Mouse (Mus musculus) gastrocnemius, postnatal 14 days (tissue): ENCODE measurements around the gene 1700019D03Rik. TPM values are rescaled to one million over a fixed set of nuclear protein-coding genes. Genes with fewer than 3 reads are reported as not detected.

Experiments
- DNase-seq: peaks from one replicate; pipeline ENCODE4 v3.0.0; 2021; ENCODE audit warnings: mixed read lengths
- intact Hi-C: fragments of 180-260 bp; cut with DNase I; formaldehyde crosslinking; loops from one replicate; pipeline ENCODE4 v1.15.1; 2025; ENCODE audit warnings: low total_unique reads
- long read RNA-seq, 2 experiments: library from polyadenylated mRNA; stranded (forward); transcript quantifications; one replicate each; pipeline ENCODE4 v2.0.0; 2021
- total RNA-seq, 2 experiments: library from RNA; stranded (reverse); gene quantifications; 2 replicates each; pipeline ENCODE4 v1.2.3; 2021

Gene 1700019D03Rik
- total RNA-seq: 1 to 10 TPM; 1.3 to 2.0 TPM
- long read RNA-seq, experiment 1: 0 reads
- long read RNA-seq, experiment 2: 0 reads

- intact Hi-C loops: no loop called here
- DNase-seq: no peak
These were observed at the start of gene 1700019D03Rik for GRCm38 (mm10) chr1:53020079-53020478. Gene 1700019D03Rik, minus strand, starts transcription at chr1:53020179.

- no peak for DNase-seq
These were observed 43.9 kb upstream of the 1700019D03Rik start for GRCm38 (mm10) chr1:53063921-53064320.

GRCm38 (mm10) chr1:53061871-53062608, 42.1 kb upstream of the 1700019D03Rik start:
- intact Hi-C loops: no loop called here
- no peak for DNase-seq

More at GRCm38 (mm10) chr1:53063921-53064320, 43.9 kb upstream of the 1700019D03Rik start:
- intact Hi-C loops: no loop called here

GRCm38 (mm10) chr1:53061340-53061739, 41.4 kb upstream of the 1700019D03Rik start, which contains the start of gene Mstn:
Gene Mstn, plus strand, starts transcription at chr1:53061640.
- DNase-seq: no peak
- intact Hi-C loops: no loop called here

- intact Hi-C loops: no loop called here
- no peak for DNase-seq
These were observed 40.5 kb upstream of the 1700019D03Rik start for GRCm38 (mm10) chr1:53060499-53060898.

- intact Hi-C loops: no loop called here
- no peak for DNase-seq
These were observed 39.1 kb upstream of the 1700019D03Rik start for GRCm38 (mm10) chr1:53059106-53059505.

GRCm38 (mm10) chr1:53053087-53054022, 33.4 kb upstream of the 1700019D03Rik start:
- DNase-seq: peak; percentile 35
- intact Hi-C loops: loop anchor here (2.0 kb wide), 1 partner anchor 219 kb away; no protein-coding TSS in a partner anchor

GRCm38 (mm10) chr1:53049763-53050427, 29.9 kb upstream of the 1700019D03Rik start:
- intact Hi-C loops: no loop called here

GRCm38 (mm10) chr1:53037443-53037871, 17.5 kb upstream of the 1700019D03Rik start:
- DNase-seq: no peak
- intact Hi-C loops: no loop called here

More at GRCm38 (mm10) chr1:53049763-53050427, 29.9 kb upstream of the 1700019D03Rik start:
- no peak for DNase-seq

- no peak for DNase-seq
- intact Hi-C loops: no loop called here
These were observed 12.6 kb upstream of the 1700019D03Rik start for GRCm38 (mm10) chr1:53032550-53032949.

- intact Hi-C loops: no loop called here
- no peak for DNase-seq
These were observed 1.1 kb downstream of the 1700019D03Rik start for GRCm38 (mm10) chr1:53018746-53019505.

- DNase-seq: no peak
- intact Hi-C loops: no loop called here
These were observed 4.4 kb downstream of the 1700019D03Rik start for GRCm38 (mm10) chr1:53015606-53016005.

- DNase-seq: no peak
- intact Hi-C loops: no loop called here
These were observed 5.3 kb downstream of the 1700019D03Rik start for GRCm38 (mm10) chr1:53014716-53015115.

GRCm38 (mm10) chr1:52986692-52987091, 33.3 kb downstream of the 1700019D03Rik start:
- no peak for DNase-seq
- intact Hi-C loops: no loop called here

- no peak for DNase-seq
- intact Hi-C loops: no loop called here
These were observed 46.8 kb downstream of the 1700019D03Rik start for GRCm38 (mm10) chr1:52973198-52973597.

- DNase-seq: no peak
These were observed 48.0 kb downstream of the 1700019D03Rik start for GRCm38 (mm10) chr1:52971881-52972503.

GRCm38 (mm10) chr1:52964581-52964980, 55.4 kb downstream of the 1700019D03Rik start:
- DNase-seq: no peak
- intact Hi-C loops: no loop called here

More at GRCm38 (mm10) chr1:52971881-52972503, 48.0 kb downstream of the 1700019D03Rik start:
- intact Hi-C loops: no loop called here

GRCm38 (mm10) chr1:52963097-52963496, 56.9 kb downstream of the 1700019D03Rik start:
- intact Hi-C loops: no loop called here
- DNase-seq: no peak
